Mouse (Mus musculus): ENCODE measurements at regions not wholly inside any gene's neighbourhood (a gene's known extent, or its start where the extent isn't known, plus 50 kb on each side); places are given as distances from the start of the nearest gene placed in this dataset.

- H3K4me2 ChIP-seq = no peak overlapping the region
- no peaks in the 10 kb centered on the region for H3K36me3 ChIP-seq (ENCODE audit: poor library complexity, severe bottlenecking)
- H3K27me3 ChIP-seq = no peaks in the 10 kb centered on the region
- H3K4me1 ChIP-seq = no peaks in the 10 kb centered on the region
- H3K9me3 ChIP-seq (replicated peaks) = no peaks in the 10 kb centered on the region
- H3K9ac ChIP-seq = no peak overlapping the region
- WGBS = 89% methylated on average over 6 of the region's 6 CpGs
- no peak for ATAC-seq
- no peak overlapping the region for H3K4me3 ChIP-seq
- no peak overlapping the region for H3K27ac ChIP-seq
These were observed 358.1 kb upstream of the Satb1 start for GRCm38 (mm10) chr17:52191064-52191682.

- 40% methylated on average over 3 of the region's 3 CpGs for WGBS
- Histone ChIP-seq H3K27ac (no peak overlapping the region), H3K36me3 (ENCODE audit: poor library complexity, severe bottlenecking) (no peaks in the 10 kb centered on the region), H3K27me3 (no peaks in the 10 kb centered on the region), H3K4me2 (no peak overlapping the region), H3K9me3 (replicated peaks) (no peaks in the 10 kb centered on the region), H3K4me3 (no peak overlapping the region), H3K4me1 (no peaks in the 10 kb centered on the region), H3K9ac (no peak overlapping the region)
- ATAC-seq = no peak
These were observed 349.6 kb upstream of the Satb1 start for GRCm38 (mm10) chr17:52182706-52183105.

GRCm38 (mm10) chr17:52177996-52178395, 344.9 kb upstream of the Satb1 start:
- H3K4me2 ChIP-seq = no peak overlapping the region
- no peaks in the 10 kb centered on the region for H3K4me1 ChIP-seq
- H3K27me3 ChIP-seq = no peaks in the 10 kb centered on the region
- no peak overlapping the region for H3K27ac ChIP-seq
- 84% methylated on average over 2 of the region's 2 CpGs for WGBS
- no peaks in the 10 kb centered on the region for H3K9me3 ChIP-seq (replicated peaks)
- no peaks in the 10 kb centered on the region for H3K36me3 ChIP-seq (ENCODE audit: poor library complexity, severe bottlenecking)
- no peak overlapping the region for H3K9ac ChIP-seq
- no peak for ATAC-seq
- no peak overlapping the region for H3K4me3 ChIP-seq

GRCm38 (mm10) chr17:52168076-52168838, 335.2 kb upstream of the Satb1 start:
- no peak overlapping the region for H3K27ac ChIP-seq
- WGBS = 91% methylated on average over 10 of the region's 10 CpGs
- no peaks in the 10 kb centered on the region for H3K27me3 ChIP-seq
- no peak for ATAC-seq
- no peaks in the 10 kb centered on the region for H3K9me3 ChIP-seq (replicated peaks)
- no peak overlapping the region for H3K4me2 ChIP-seq
- H3K9ac ChIP-seq = no peak overlapping the region
- H3K36me3 ChIP-seq (ENCODE audit: poor library complexity, severe bottlenecking) = no peaks in the 10 kb centered on the region
- H3K4me1 ChIP-seq = no peaks in the 10 kb centered on the region
- H3K4me3 ChIP-seq = no peak overlapping the region

GRCm38 (mm10) chr17:52167658-52168057, 334.6 kb upstream of the Satb1 start:
- Histone ChIP-seq H3K36me3 (ENCODE audit: poor library complexity, severe bottlenecking) (no peaks in the 10 kb centered on the region), H3K27ac (no peak overlapping the region), H3K4me2 (no peak overlapping the region), H3K9me3 (replicated peaks) (no peaks in the 10 kb centered on the region), H3K27me3 (no peaks in the 10 kb centered on the region), H3K4me3 (no peak overlapping the region), H3K4me1 (no peaks in the 10 kb centered on the region), H3K9ac (no peak overlapping the region)
- WGBS = 80% methylated on average over 4 of the region's 4 CpGs
- ATAC-seq = no peak

- Histone ChIP-seq H3K4me1 (no peaks in the 10 kb centered on the region), H3K9me3 (replicated peaks) (no peaks in the 10 kb centered on the region), H3K27me3 (no peaks in the 10 kb centered on the region), H3K4me3 (no peak overlapping the region), H3K9ac (no peak overlapping the region), H3K4me2 (no peak overlapping the region), H3K36me3 (ENCODE audit: poor library complexity, severe bottlenecking) (no peaks in the 10 kb centered on the region), H3K27ac (no peak overlapping the region)
- WGBS = 87% methylated on average over 5 of the region's 5 CpGs
- no peak for ATAC-seq
These were observed 332.9 kb upstream of the Satb1 start for GRCm38 (mm10) chr17:52165891-52166485.

GRCm38 (mm10) chr17:52162559-52163397, 329.7 kb upstream of the Satb1 start:
- Histone ChIP-seq H3K4me2 (no peak overlapping the region), H3K36me3 (ENCODE audit: poor library complexity, severe bottlenecking) (no peaks in the 10 kb centered on the region), H3K27ac (no peak overlapping the region), H3K9me3 (replicated peaks) (no peaks in the 10 kb centered on the region), H3K9ac (no peak overlapping the region), H3K4me1 (no peaks in the 10 kb centered on the region), H3K27me3 (no peaks in the 10 kb centered on the region), H3K4me3 (no peak overlapping the region)
- no peak for ATAC-seq
- 92% methylated on average over 10 of the region's 10 CpGs for WGBS

- Histone ChIP-seq H3K4me2 (no peak overlapping the region), H3K9ac (no peak overlapping the region), H3K27me3 (no peaks in the 10 kb centered on the region), H3K36me3 (ENCODE audit: poor library complexity, severe bottlenecking) (no peaks in the 10 kb centered on the region), H3K27ac (no peak overlapping the region), H3K4me1 (no peaks in the 10 kb centered on the region), H3K9me3 (replicated peaks) (no peaks in the 10 kb centered on the region), H3K4me3 (no peak overlapping the region)
- no peak for ATAC-seq
- WGBS = 92% methylated on average over 5 of the region's 5 CpGs
These were observed 317.4 kb upstream of the Satb1 start for GRCm38 (mm10) chr17:52150496-52150895.

- H3K27me3 ChIP-seq = no peaks in the 10 kb centered on the region
- H3K36me3 ChIP-seq (ENCODE audit: poor library complexity, severe bottlenecking) = no peaks in the 10 kb centered on the region
- no peak for ATAC-seq
- 88% methylated on average over 6 of the region's 6 CpGs for WGBS
- H3K9me3 ChIP-seq (replicated peaks) = no peaks in the 10 kb centered on the region
- no peak overlapping the region for H3K27ac ChIP-seq
- no peak overlapping the region for H3K4me2 ChIP-seq
- H3K4me3 ChIP-seq = no peak overlapping the region
- no peaks in the 10 kb centered on the region for H3K4me1 ChIP-seq
- H3K9ac ChIP-seq = no peak overlapping the region
These were observed 316.7 kb upstream of the Satb1 start for GRCm38 (mm10) chr17:52149834-52150233.

- ATAC-seq = no peak
- H3K4me2 ChIP-seq = no peak overlapping the region
- WGBS = 87% methylated on average over 3 of the region's 3 CpGs
These were observed 316.0 kb upstream of the Satb1 start for GRCm38 (mm10) chr17:52149068-52149467.

GRCm38 (mm10) chr17:52103891-52104290, 270.8 kb upstream of the Satb1 start:
- Histone ChIP-seq H3K9ac (no peak overlapping the region), H3K4me2 (no peak overlapping the region), H3K9me3 (replicated peaks) (no peaks in the 10 kb centered on the region), H3K27ac (no peak overlapping the region), H3K4me1 (no peaks in the 10 kb centered on the region), H3K36me3 (ENCODE audit: poor library complexity, severe bottlenecking) (no peaks in the 10 kb centered on the region), H3K4me3 (no peak overlapping the region), H3K27me3 (no peaks in the 10 kb centered on the region)
- no peak for ATAC-seq
- WGBS = 92% methylated on average over 4 of the region's 4 CpGs

More at GRCm38 (mm10) chr17:52149068-52149467, 316.0 kb upstream of the Satb1 start:
- no peaks in the 10 kb centered on the region for H3K36me3 ChIP-seq (ENCODE audit: poor library complexity, severe bottlenecking)
- no peak overlapping the region for H3K4me3 ChIP-seq
- H3K27ac ChIP-seq = no peak overlapping the region
- no peak overlapping the region for H3K9ac ChIP-seq
- H3K9me3 ChIP-seq (replicated peaks) = no peaks in the 10 kb centered on the region
- H3K27me3 ChIP-seq = no peaks in the 10 kb centered on the region
- H3K4me1 ChIP-seq = no peaks in the 10 kb centered on the region

GRCm38 (mm10) chr17:52085834-52086233, 252.7 kb upstream of the Satb1 start:
- H3K27me3 ChIP-seq = no peaks in the 10 kb centered on the region
- 26% methylated on average over 4 of the region's 4 CpGs for WGBS

More at GRCm38 (mm10) chr17:52085834-52086233, 252.7 kb upstream of the Satb1 start:
- H3K4me2 ChIP-seq = no peak overlapping the region
- no peak for ATAC-seq
- no peak overlapping the region for H3K27ac ChIP-seq
- no peaks in the 10 kb centered on the region for H3K9me3 ChIP-seq (replicated peaks)
- no peaks in the 10 kb centered on the region for H3K4me1 ChIP-seq
- H3K36me3 ChIP-seq (ENCODE audit: poor library complexity, severe bottlenecking) = no peaks in the 10 kb centered on the region
- no peak overlapping the region for H3K4me3 ChIP-seq
- no peak overlapping the region for H3K9ac ChIP-seq

Measured in forebrain, embryonic 13.5 days (tissue).